Mouse (Mus musculus): ENCODE measurements around the gene Auts2. TPM values are rescaled to one million over a fixed set of nuclear protein-coding genes. Genes with fewer than 3 reads are reported as not detected.
A peak's percentile ranks its signal among the peaks of the same experiment; 100 is the strongest.

Gene Auts2
- total and polyA plus RNA-seq, 3 experiments: 16.9 to 35.7 (median 28.1) TPM

- Histone ChIP-seq H3K9ac (ENCODE audit: low read depth, low read length) (no peak overlapping the region), H3K27ac (no peak overlapping the region), H3K4me1 (ENCODE audit: control insufficient read depth, insufficient read depth, low read length) (peaks cover 4% of the 10 kb centered on the region), H3K4me3 (no peak overlapping the region), H3K79me2 (replicated peaks; ENCODE audit: control insufficient read depth, insufficient read depth, low read length) (no peaks in the 10 kb centered on the region), H3K36me3 (ENCODE audit: control insufficient read depth, insufficient read depth, low read length) (no peaks in the 10 kb centered on the region), H3K27me3 (ENCODE audit: control insufficient read depth, insufficient read depth, low read length) (no peaks in the 10 kb centered on the region)
- TF ChIP-seq POLR2A (IDR thresholded peaks at IDR 0.05; ENCODE audit: insufficient read depth, low read depth, low read length): no peak
- TF ChIP-seq EP300 (IDR thresholded peaks at IDR 0.05; ENCODE audit: insufficient read depth, low read depth, low read length): no peak
- TF ChIP-seq CTCF (IDR thresholded peaks at IDR 0.05): no peak
- 94% methylated on average over 4 of the region's 4 CpGs for WGBS
- intact Hi-C loops (cut with DNase I): no loop called here
- no peak for DNase-seq
These were observed 402.3 kb downstream of the Auts2 start for GRCm38 (mm10) chr5:132140816-132141215.

- peaks cover 3% of the 10 kb centered on the region for H3K4me1 ChIP-seq (ENCODE audit: control insufficient read depth, insufficient read depth, low read length)
- no peak overlapping the region for H3K27ac ChIP-seq
- TF ChIP-seq EP300 (IDR thresholded peaks at IDR 0.05; ENCODE audit: insufficient read depth, low read depth, low read length) (no peak), CTCF (IDR thresholded peaks at IDR 0.05) (no peak), POLR2A (IDR thresholded peaks at IDR 0.05; ENCODE audit: insufficient read depth, low read depth, low read length) (no peak)
- 55% methylated on average over 7 of the region's 7 CpGs for WGBS
- intact Hi-C loops (cut with DNase I): no loop called here
- no peak overlapping the region for H3K9ac ChIP-seq (ENCODE audit: low read depth, low read length)
- no peak for DNase-seq
- H3K27me3 ChIP-seq (ENCODE audit: control insufficient read depth, insufficient read depth, low read length): no peaks in the 10 kb centered on the region
- H3K36me3 ChIP-seq (ENCODE audit: control insufficient read depth, insufficient read depth, low read length): no peaks in the 10 kb centered on the region
- no peak overlapping the region for H3K4me3 ChIP-seq
- H3K79me2 ChIP-seq (replicated peaks; ENCODE audit: control insufficient read depth, insufficient read depth, low read length): no peaks in the 10 kb centered on the region
These were observed 407.0 kb downstream of the Auts2 start for GRCm38 (mm10) chr5:132135941-132136663.

- no peaks in the 10 kb centered on the region for H3K36me3 ChIP-seq (ENCODE audit: control insufficient read depth, insufficient read depth, low read length)
- no peak for DNase-seq
- no peaks in the 10 kb centered on the region for H3K79me2 ChIP-seq (replicated peaks; ENCODE audit: control insufficient read depth, insufficient read depth, low read length)
- TF ChIP-seq POLR2A (IDR thresholded peaks at IDR 0.05; ENCODE audit: insufficient read depth, low read depth, low read length) (no peak), EP300 (IDR thresholded peaks at IDR 0.05; ENCODE audit: insufficient read depth, low read depth, low read length) (no peak), CTCF (IDR thresholded peaks at IDR 0.05) (no peak)
- no peak overlapping the region for H3K9ac ChIP-seq (ENCODE audit: low read depth, low read length)
- no peak overlapping the region for H3K4me3 ChIP-seq
- H3K27me3 ChIP-seq (ENCODE audit: control insufficient read depth, insufficient read depth, low read length): no peaks in the 10 kb centered on the region
- H3K27ac ChIP-seq: no peak overlapping the region
- WGBS: 86% methylated on average over 3 of the region's 3 CpGs
- H3K4me1 ChIP-seq (ENCODE audit: control insufficient read depth, insufficient read depth, low read length): peaks cover 3% of the 10 kb centered on the region
- intact Hi-C loops (cut with DNase I): no loop called here
These were observed 411.2 kb downstream of the Auts2 start for GRCm38 (mm10) chr5:132131948-132132347.

- no peak for DNase-seq
- intact Hi-C loops (cut with DNase I): no loop called here
- Histone ChIP-seq H3K79me2 (replicated peaks; ENCODE audit: control insufficient read depth, insufficient read depth, low read length) (no peaks in the 10 kb centered on the region), H3K27ac (no peak overlapping the region), H3K27me3 (ENCODE audit: control insufficient read depth, insufficient read depth, low read length) (no peaks in the 10 kb centered on the region), H3K36me3 (ENCODE audit: control insufficient read depth, insufficient read depth, low read length) (no peaks in the 10 kb centered on the region), H3K9ac (ENCODE audit: low read depth, low read length) (no peak overlapping the region), H3K4me3 (no peak overlapping the region), H3K4me1 (ENCODE audit: control insufficient read depth, insufficient read depth, low read length) (no peaks in the 10 kb centered on the region)
- WGBS: 65% methylated on average over 4 of the region's 4 CpGs
- TF ChIP-seq EP300 (IDR thresholded peaks at IDR 0.05; ENCODE audit: insufficient read depth, low read depth, low read length): no peak
These were observed 412.6 kb downstream of the Auts2 start for GRCm38 (mm10) chr5:132130577-132130976.

- H3K4me3 ChIP-seq: no peak overlapping the region
- no peaks in the 10 kb centered on the region for H3K79me2 ChIP-seq (replicated peaks; ENCODE audit: control insufficient read depth, insufficient read depth, low read length)
- no peak overlapping the region for H3K9ac ChIP-seq (ENCODE audit: low read depth, low read length)
- 96% methylated on average over 12 of the region's 12 CpGs for WGBS
- intact Hi-C loops (cut with DNase I): no loop called here
- TF ChIP-seq POLR2A (IDR thresholded peaks at IDR 0.05; ENCODE audit: insufficient read depth, low read depth, low read length) (no peak), CTCF (IDR thresholded peaks at IDR 0.05) (no peak), EP300 (IDR thresholded peaks at IDR 0.05; ENCODE audit: insufficient read depth, low read depth, low read length) (no peak)
- H3K27me3 ChIP-seq (ENCODE audit: control insufficient read depth, insufficient read depth, low read length): no peaks in the 10 kb centered on the region
- no peak overlapping the region for H3K27ac ChIP-seq
- no peaks in the 10 kb centered on the region for H3K36me3 ChIP-seq (ENCODE audit: control insufficient read depth, insufficient read depth, low read length)
- H3K4me1 ChIP-seq (ENCODE audit: control insufficient read depth, insufficient read depth, low read length): no peaks in the 10 kb centered on the region
- DNase-seq: no peak
These were observed 416.5 kb downstream of the Auts2 start for GRCm38 (mm10) chr5:132126626-132127025.

- no peak overlapping the region for H3K27ac ChIP-seq
- H3K27me3 ChIP-seq (ENCODE audit: control insufficient read depth, insufficient read depth, low read length): no peaks in the 10 kb centered on the region
- H3K79me2 ChIP-seq (replicated peaks; ENCODE audit: control insufficient read depth, insufficient read depth, low read length): no peaks in the 10 kb centered on the region
- intact Hi-C loops (cut with DNase I): loop anchor here (10.0 kb wide), 3 partner anchors 581 to 1889 kb away; no protein-coding TSS in a partner anchor
- no peak overlapping the region for H3K9ac ChIP-seq (ENCODE audit: low read depth, low read length)
- DNase-seq: no peak
- H3K36me3 ChIP-seq (ENCODE audit: control insufficient read depth, insufficient read depth, low read length): no peaks in the 10 kb centered on the region
- no peaks in the 10 kb centered on the region; the same call in none of the 2 replicates for H3K4me1 ChIP-seq (ENCODE audit: control insufficient read depth, insufficient read depth, low read length)
- no peak overlapping the region for H3K4me3 ChIP-seq
- TF ChIP-seq CTCF (IDR thresholded peaks at IDR 0.05): peak; percentile 69
- no peak for TF ChIP-seq EP300 (IDR thresholded peaks at IDR 0.05; ENCODE audit: insufficient read depth, low read depth, low read length)
- 66% methylated on average over 3 of the region's 3 CpGs for WGBS
These were observed 427.5 kb downstream of the Auts2 start for GRCm38 (mm10) chr5:132115631-132116030.

Measured in heart, adult 2 months (tissue).